Mouse (Mus musculus): ENCODE data around the gene Foxn4. TPM values are rescaled to one million over a fixed set of nuclear protein-coding genes. Genes with fewer than 3 reads are reported as not detected.

The Foxn4 gene
- polyA plus RNA-seq, 1 experiment = not detected

- TF ChIP-seq TAL1 (IDR thresholded peaks at IDR 0.05; ENCODE audit: low read length) (no peak), GATA1 (IDR thresholded peaks at IDR 0.05; ENCODE audit: low read length) (no peak)
- Histone ChIP-seq H3K27me3 (ENCODE audit: control insufficient read depth) (no peaks in the 10 kb centered on the region), H3K4me3 (replicated peaks) (no peak overlapping the region), H3K36me3 (ENCODE audit: control insufficient read depth) (no peaks in the 10 kb centered on the region), H3K9me3 (ENCODE audit: control insufficient read depth, low read length) (0 out of 2 replicates have a peak, but pooled peaks cover 4% of the 10 kb centered on the region), H3K4me1 (ENCODE audit: control insufficient read depth) (peaks cover 13% of the 10 kb centered on the region)
Observed at GRCm38 (mm10) chr5:114213183-114213582, 60.4 kb downstream of the Foxn4 start.

- no peak for TF ChIP-seq TAL1 (IDR thresholded peaks at IDR 0.05; ENCODE audit: low read length)
- no peak for TF ChIP-seq GATA1 (IDR thresholded peaks at IDR 0.05; ENCODE audit: low read length)
- Histone ChIP-seq H3K27me3 (ENCODE audit: control insufficient read depth) (no peaks in the 10 kb centered on the region), H3K36me3 (ENCODE audit: control insufficient read depth) (no peaks in the 10 kb centered on the region), H3K4me1 (ENCODE audit: control insufficient read depth) (no peaks in the 10 kb centered on the region), H3K9me3 (ENCODE audit: control insufficient read depth, low read length) (0 out of 2 replicates have a peak, but pooled peaks cover 4% of the 10 kb centered on the region), H3K4me3 (replicated peaks) (no peak overlapping the region)
Observed at GRCm38 (mm10) chr5:114206158-114206557, 67.4 kb downstream of the Foxn4 start.

Other genes with a start within 250 kb of the Foxn4 start
- gene Usp30, start 208.3 kb downstream of the Foxn4 start, polyA plus RNA-seq (2012) = 0.05 and 0.10 TPM in 2 replicates
- gene Svop, start 182.2 kb downstream of the Foxn4 start, polyA plus RNA-seq (2012) = 0.04 TPM in 1 of 2 replicates, not detected in the other
- gene Alkbh2, start 145.6 kb downstream of the Foxn4 start, polyA plus RNA-seq (2012) = 0.91 and 1.8 TPM in 2 replicates
- 2.7 and 3.7 TPM in 2 replicates for gene Ung, start 143.4 kb downstream of the Foxn4 start, polyA plus RNA-seq (2012)
- gene Acacb, start 127.3 kb downstream of the Foxn4 start, polyA plus RNA-seq (2012) = under 0.01 and 0.01 TPM in 2 replicates
- not detected in 2 replicates for gene Myo1h, start 15.4 kb upstream of the Foxn4 start, polyA plus RNA-seq (2012)
- 0.64 and 0.90 TPM in 2 replicates for gene Kctd10, start 106.7 kb upstream of the Foxn4 start, polyA plus RNA-seq (2012)
- gene Ube3b, start 106.8 kb upstream of the Foxn4 start, polyA plus RNA-seq (2012) = 5.6 and 6.9 TPM in 2 replicates
- 0.30 and 0.35 TPM in 2 replicates for gene Mmab, start 170.3 kb upstream of the Foxn4 start, polyA plus RNA-seq (2012)
- gene Mvk, start 170.5 kb upstream of the Foxn4 start, polyA plus RNA-seq (2012) = 1.7 and 2.0 TPM in 2 replicates

Measured in erythroblast, embryonic 14.5 days (primary cell).